Mouse (Mus musculus) kidney, adult 2 months (tissue): ENCODE measurements around the gene Tmem199. TPM values are rescaled to one million over a fixed set of nuclear protein-coding genes. Genes with fewer than 3 reads are reported as not detected.

Experiments
- DNase-seq: peaks from one replicate; pipeline ENCODE4 v3.0.0; 2021
- H3K27ac ChIP-seq: fragments of 200-500 bp; 2 replicates; pipeline ENCODE4 v1.5.1; 2012; ENCODE audit warnings: low read depth, low read length, control low read depth, inconsistent platforms; ENCODE audit not compliant: insufficient read depth
- H3K27me3 ChIP-seq: fragments of 200-500 bp; replicated peaks from 2 replicates; pipeline ENCODE4 v1.6.1; 2012; ENCODE audit warnings: mild to moderate bottlenecking, moderate library complexity, low read length, inconsistent platforms; ENCODE audit not compliant: control insufficient read depth, insufficient read depth
- H3K36me3 ChIP-seq: fragments of 200-500 bp; 2 replicates; pipeline ENCODE4 v1.6.1; 2012; ENCODE audit warnings: mild to moderate bottlenecking, moderate library complexity, low read length, inconsistent platforms; ENCODE audit not compliant: control insufficient read depth, insufficient read depth
- H3K4me1 ChIP-seq: fragments of 200-500 bp; 2 replicates; pipeline ENCODE4 v1.6.1; 2011; ENCODE audit warnings: low read length; ENCODE audit not compliant: control insufficient read depth, insufficient read depth
- H3K4me3 ChIP-seq: fragments of 200-500 bp; 2 replicates; pipeline ENCODE4 v1.5.1; 2011; ENCODE audit warnings: mild to moderate bottlenecking, low read depth, low read length, control low read depth; ENCODE audit not compliant: insufficient read depth
- CTCF ChIP-seq: fragments of 200-500 bp; conservative IDR thresholded peaks from 2 replicates; pipeline ENCODE4 v1.5.1; 2011; ENCODE audit warnings: low read depth, mild to moderate bottlenecking, control low read depth, low read length, moderate library complexity, mixed read lengths; ENCODE audit not compliant: insufficient read depth, insufficient read length
- POLR2A ChIP-seq: fragments of 200-500 bp; IDR thresholded peaks from one replicate; pipeline ENCODE4 v1.6.1; 2011; ENCODE audit warnings: low read depth, low read length, control low read depth
- WGBS: fragments of 180-500 bp; shearing (Covaris S2); methylation state at CpG from one replicate; pipeline ENCODE4 v1.1.7; 2018; 5-methylcytosine and 5-hydroxymethylcytosine counted together
- polyA plus RNA-seq: library from polyadenylated mRNA; depleted of rRNA; stranded (reverse); fragments of >200 nt; gene quantifications from 2 replicates; pipeline ENCODE4 v1.2.3, GENCODE M21; 2012

Gene Tmem199
- polyA plus RNA-seq, 1 experiment, result 15.9 TPM

- H3K36me3 ChIP-seq, result no peaks in the 10 kb centered on the region
- no peak for DNase-seq
- TF ChIP-seq CTCF, result no peak
- TF ChIP-seq POLR2A, result no peak
- no peaks in the 10 kb centered on the region for H3K4me1 ChIP-seq
- 58% methylated on average over 7 of the region's 7 CpGs for WGBS
- H3K4me3 ChIP-seq, result peak within 1 kb of the TSS; percentile 24; the same call in 1 of the 2 replicates
- no peaks in the 10 kb centered on the region; the same call in 1 of the 2 replicates for H3K27me3 ChIP-seq
- no peak within 1 kb of the TSS for H3K27ac ChIP-seq
Observed at GRCm38 (mm10) chr11:78499004-78499403, 13.0 kb downstream of the Tmem199 start, which contains the start of gene Vtn. Gene Vtn, plus strand, starts transcription at chr11:78499091.

- 4% methylated on average over 36 of the region's 36 CpGs for WGBS
- DNase-seq, result peak; percentile 94
Observed at GRCm38 (mm10) chr11:78497544-78498522, 14.1 kb downstream of the Tmem199 start, which contains the start of gene Sarm1. Gene Sarm1, minus strand, starts transcription at chr11:78497754.

GRCm38 (mm10) chr11:78497071-78497541, 14.9 kb downstream of the Tmem199 start:
- no peak for TF ChIP-seq CTCF
- no peak for TF ChIP-seq POLR2A

More at GRCm38 (mm10) chr11:78497544-78498522, 14.1 kb downstream of the Tmem199 start, which contains the start of gene Sarm1:
- Histone ChIP-seq H3K27me3 (no peaks in the 10 kb centered on the region; the same call in 1 of the 2 replicates), H3K4me3 (peak within 1 kb of the TSS; percentile 48), H3K36me3 (no peaks in the 10 kb centered on the region), H3K4me1 (no peaks in the 10 kb centered on the region), H3K27ac (no peak within 1 kb of the TSS)
- no peak for TF ChIP-seq CTCF
- TF ChIP-seq POLR2A, result no peak

GRCm38 (mm10) chr11:78495904-78496303, 16.1 kb downstream of the Tmem199 start:
- WGBS, result 4% methylated on average over 6 of the region's 6 CpGs
- no peaks in the 10 kb centered on the region; the same call in 1 of the 2 replicates for H3K27me3 ChIP-seq
- TF ChIP-seq CTCF, result no peak
- no peak for TF ChIP-seq POLR2A

More at GRCm38 (mm10) chr11:78497071-78497541, 14.9 kb downstream of the Tmem199 start:
- H3K36me3 ChIP-seq, result no peaks in the 10 kb centered on the region
- H3K4me1 ChIP-seq, result no peaks in the 10 kb centered on the region
- DNase-seq, result peak; percentile 4
- H3K27ac ChIP-seq, result no peak overlapping the region
- H3K4me3 ChIP-seq, result peak overlapping the region; percentile 48
- H3K27me3 ChIP-seq, result no peaks in the 10 kb centered on the region; the same call in 1 of the 2 replicates
- 1% methylated on average over 44 of the region's 44 CpGs for WGBS

GRCm38 (mm10) chr11:78490781-78491241, 21.2 kb downstream of the Tmem199 start:
- WGBS, result 8% methylated on average over 48 of the region's 48 CpGs
- H3K27ac ChIP-seq, result no peak overlapping the region
- DNase-seq, result peak; percentile 25
- no peaks in the 10 kb centered on the region for H3K4me1 ChIP-seq
- no peaks in the 10 kb centered on the region; the same call in 1 of the 2 replicates for H3K27me3 ChIP-seq
- TF ChIP-seq CTCF (peak; percentile 35), POLR2A (no peak)
- H3K36me3 ChIP-seq, result no peaks in the 10 kb centered on the region
- H3K4me3 ChIP-seq, result no peak overlapping the region

More at GRCm38 (mm10) chr11:78495904-78496303, 16.1 kb downstream of the Tmem199 start:
- no peaks in the 10 kb centered on the region for H3K36me3 ChIP-seq
- H3K4me3 ChIP-seq, result no peak overlapping the region
- H3K27ac ChIP-seq, result no peak overlapping the region
- peak; percentile 15 for DNase-seq
- no peaks in the 10 kb centered on the region for H3K4me1 ChIP-seq

GRCm38 (mm10) chr11:78488168-78488567, 23.8 kb downstream of the Tmem199 start:
- TF ChIP-seq CTCF (peak; percentile 90), POLR2A (no peak)
- Histone ChIP-seq H3K36me3 (no peaks in the 10 kb centered on the region), H3K27me3 (no peaks in the 10 kb centered on the region), H3K27ac (no peak overlapping the region), H3K4me3 (no peak overlapping the region), H3K4me1 (no peaks in the 10 kb centered on the region)
- DNase-seq, result peak; percentile 71
- WGBS, result 2% methylated on average over 8 of the region's 8 CpGs
